Mouse (Mus musculus): ENCODE results near the gene Gm973. TPM values are rescaled to one million over a fixed set of nuclear protein-coding genes. Genes with fewer than 3 reads are reported as not detected.

The Gm973 gene
- 3.0 and 4.0 TPM in 2 replicates for polyA plus RNA-seq (2012; rRNA removed)

DNA sequence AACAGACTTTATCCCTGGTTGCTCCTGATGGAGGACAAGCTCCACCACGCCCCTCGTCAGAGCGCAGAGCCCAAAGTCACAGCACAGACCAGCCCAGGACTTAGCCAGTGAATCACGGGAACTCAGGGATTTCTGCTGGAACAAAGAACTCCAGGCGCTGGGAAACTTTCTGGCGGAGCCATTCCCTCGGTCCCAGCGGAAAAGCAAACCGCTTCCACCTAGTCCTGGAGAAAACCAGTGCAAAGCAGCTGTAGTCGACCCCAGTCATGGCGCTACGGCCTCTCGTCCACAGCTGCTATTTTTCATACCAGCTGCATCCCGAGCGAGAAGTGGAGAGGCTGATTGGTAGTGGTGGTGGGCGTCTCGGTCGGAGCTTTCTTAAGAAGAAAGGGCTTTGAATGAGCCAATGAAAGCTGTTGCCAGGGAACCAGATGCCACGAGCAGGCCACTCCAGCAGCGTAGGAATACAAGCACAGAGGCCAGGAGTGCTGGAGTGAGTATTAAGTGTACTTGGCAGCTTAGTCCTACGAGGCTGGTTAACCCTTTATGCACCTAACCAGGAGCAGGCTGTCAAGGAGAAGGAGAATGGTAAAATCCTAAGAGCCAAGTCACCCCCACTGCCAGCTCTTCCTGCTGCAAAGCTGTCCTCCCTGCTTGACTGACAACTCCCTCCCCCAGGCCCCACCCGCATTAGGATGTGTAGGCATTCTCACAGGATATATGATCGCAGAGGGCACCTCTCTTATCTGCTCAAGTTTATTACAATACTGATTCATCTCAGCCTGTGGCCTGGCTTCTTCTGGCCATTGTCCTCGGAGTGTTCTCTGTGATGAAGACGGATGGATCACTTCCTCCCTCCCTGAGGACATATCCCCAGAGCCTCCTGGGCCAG lies at the start of gene Gm973:
Gm973 (plus strand) TSS at position 239 of the 892 bp plus-strand sequence.

DNA sequence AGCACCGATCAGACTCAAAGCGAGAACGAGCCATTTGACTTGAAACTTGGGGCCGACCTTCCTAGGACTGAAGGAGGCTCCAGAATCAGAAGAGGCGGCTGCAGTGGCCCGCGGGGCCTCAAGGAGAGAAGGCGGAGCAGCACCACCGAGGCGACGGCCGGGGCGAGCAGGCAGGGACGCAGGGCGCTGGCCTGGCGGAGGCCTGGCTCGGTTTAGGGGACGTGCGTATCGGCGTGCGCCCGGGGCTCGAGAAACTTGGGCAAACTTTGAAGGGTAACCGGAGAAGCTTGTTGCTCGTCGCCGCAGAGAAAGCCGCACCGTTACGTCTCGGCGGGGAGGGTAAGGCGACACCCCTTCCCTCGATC lies 33.8 kb upstream of the Gm973 start, which contains the start of gene Fzd7:
Fzd7 (plus strand) TSS at position 94 of the 365 bp plus-strand sequence.

DNA sequence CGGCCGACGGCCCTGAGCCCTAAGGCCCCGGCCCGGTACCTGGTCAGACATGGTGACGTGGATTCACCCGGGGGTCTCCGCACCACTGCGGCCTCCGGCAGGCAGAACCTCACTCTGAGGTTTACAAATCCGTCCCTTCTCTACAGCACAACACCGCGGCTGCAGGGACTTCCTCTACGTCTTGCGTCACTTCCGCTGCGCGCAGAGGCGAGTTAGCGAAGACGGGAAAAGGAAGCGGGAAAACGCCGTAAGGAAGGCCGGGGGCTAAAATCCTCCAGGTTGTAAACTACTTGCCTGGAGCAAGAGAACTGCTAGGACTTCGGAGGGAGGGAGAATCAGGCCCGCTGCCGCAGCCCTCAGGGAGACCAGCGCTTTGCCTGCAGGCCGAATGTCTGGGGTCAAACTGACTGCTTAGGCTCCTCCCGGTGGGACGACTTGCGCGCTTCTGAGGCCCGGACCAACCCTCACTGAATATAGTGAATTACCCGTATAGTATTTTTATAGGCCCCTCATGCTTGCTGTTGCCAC lies 154.6 kb downstream of the Gm973 start, which contains the start of gene Sumo1:
Sumo1 (minus strand) TSS at position 194 of the 528 bp plus-strand sequence.

DNA sequence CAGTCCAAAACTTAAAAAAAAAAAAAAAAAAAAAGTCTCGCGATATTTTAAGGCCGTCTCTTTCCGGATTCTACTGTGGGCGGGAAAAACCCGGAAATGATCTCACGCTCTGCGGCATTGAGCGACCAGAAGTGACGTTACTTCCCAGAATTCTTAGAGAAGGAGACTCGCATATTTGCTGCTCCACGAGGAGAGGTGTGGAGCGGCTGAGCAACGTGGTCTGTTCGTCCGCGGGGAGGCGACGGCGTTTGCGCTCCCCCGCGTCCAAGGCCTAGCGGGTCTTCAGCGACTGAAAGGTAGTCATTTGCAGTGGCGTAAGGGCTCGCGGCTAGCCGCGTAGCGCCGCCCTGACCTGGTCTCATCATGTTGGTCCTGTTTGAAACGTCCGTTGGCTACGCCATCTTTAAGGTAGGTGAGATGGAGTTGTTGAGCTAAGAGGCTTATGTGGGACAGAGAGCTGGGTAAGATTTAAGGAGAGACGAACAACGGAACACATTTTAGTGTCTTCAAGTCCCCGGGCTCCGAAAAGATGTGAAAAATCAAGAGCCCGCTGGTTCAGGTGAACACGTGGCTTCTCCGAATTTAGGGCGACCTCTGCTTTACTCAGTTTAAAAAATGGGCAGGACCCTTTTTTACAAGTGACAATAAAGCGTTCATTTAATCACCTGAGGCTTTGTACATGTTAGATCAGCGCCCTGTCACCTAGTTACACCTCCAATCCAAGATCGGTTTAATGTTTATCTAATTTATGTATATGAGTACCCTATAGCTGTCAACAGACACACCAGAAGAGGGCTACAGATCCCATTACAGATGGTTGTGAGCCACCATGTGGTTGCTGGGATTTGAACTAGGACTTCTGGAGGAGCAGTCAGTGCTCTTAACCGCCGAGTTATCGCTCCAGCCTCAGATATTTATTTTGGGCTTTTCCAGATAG lies 169.0 kb downstream of the Gm973 start, which contains the start of gene Nop58:
Nop58 (plus strand) TSS at position 153 of the 937 bp plus-strand sequence.

Other genes with a start within 250 kb of the Gm973 start
- 30.6 and 39.9 TPM in 2 replicates for gene Fzd7, start 33.8 kb upstream of the Gm973 start, polyA plus RNA-seq (2012; rRNA removed)
- gene Sumo1, start 154.6 kb downstream of the Gm973 start, polyA plus RNA-seq (2012; rRNA removed), result 4.5 and 5.0 TPM in 2 replicates
- gene Nop58, start 168.7 kb downstream of the Gm973 start, polyA plus RNA-seq (2012; rRNA removed), result 35.1 and 43.5 TPM in 2 replicates
- 15.2 and 17.0 TPM in 2 replicates for gene Bmpr2, start 247.1 kb downstream of the Gm973 start, polyA plus RNA-seq (2012; rRNA removed)